Mouse (Mus musculus): Measurements from ENCODE around the gene Tst. TPM values are rescaled to one million over a fixed set of nuclear protein-coding genes. Genes with fewer than 3 reads are reported as not detected.

Tst gene
- 10 to 100 TPM; 16.5 to 21.1 TPM for total RNA-seq (2021)

DNA sequence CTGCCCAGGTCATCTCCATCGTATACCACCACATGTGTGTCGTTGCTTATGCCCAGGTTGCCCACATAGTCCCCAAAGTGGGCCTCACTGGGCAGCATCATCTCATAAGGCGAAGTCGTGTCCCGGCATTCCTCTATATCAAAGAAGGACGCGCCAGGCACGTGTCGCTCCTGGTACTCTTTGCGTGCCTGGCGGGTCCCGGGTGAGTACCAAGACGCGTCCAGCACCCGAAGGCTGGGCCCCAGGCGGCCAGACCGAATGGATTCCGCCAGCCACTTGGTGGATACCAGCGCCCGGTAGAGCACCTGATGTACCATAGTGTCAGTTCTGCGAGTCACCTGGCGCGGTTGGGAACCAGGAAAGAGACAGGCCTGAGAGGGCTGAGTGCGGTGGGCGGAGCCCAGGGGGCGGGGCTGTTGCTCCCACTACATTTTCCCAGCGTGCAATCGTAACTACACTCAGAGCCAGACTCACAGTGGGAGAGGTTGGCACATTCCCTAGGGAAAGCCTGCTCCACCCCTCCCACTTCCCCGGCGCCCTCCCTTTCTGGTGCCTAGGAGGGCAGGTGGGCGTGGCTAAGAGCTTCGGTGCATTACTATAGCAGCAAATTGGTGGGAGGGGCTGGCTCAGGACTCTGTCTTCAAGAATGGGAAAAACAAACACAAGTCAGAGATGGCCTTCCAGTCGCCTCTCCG is at the start of gene Tst:
Gene Tst (minus strand): TSS at position 391 of the 695 bp plus-strand sequence.
- DNase-seq (ENCODE audit: low spot score): peak; percentile 83
- intact Hi-C loops (cut with DNase I): loop anchor here (2.0 kb wide), 1 partner anchor 23 kb away; the partner anchor contains the start of gene Kctd17

DNA sequence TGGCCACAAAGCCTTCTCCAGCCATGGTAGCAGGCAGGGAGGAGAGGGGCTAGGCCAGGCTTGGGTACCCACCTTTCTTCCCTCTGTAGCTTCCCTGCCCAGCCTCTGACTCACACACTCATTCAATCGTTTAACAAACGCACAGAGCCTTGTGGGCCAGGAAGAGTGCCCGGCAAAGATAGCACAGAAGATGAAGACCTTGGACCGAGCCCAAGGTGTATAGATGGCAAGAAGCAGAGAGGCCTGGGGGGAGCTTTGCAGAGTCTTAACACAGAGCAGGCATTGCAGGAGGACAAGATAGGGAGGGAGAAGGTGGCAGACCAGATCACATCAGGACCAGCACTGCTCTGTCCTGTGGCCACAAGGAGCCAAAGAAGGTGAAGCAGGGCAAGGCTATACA is 49.5 kb upstream of the Tst start:
- intact Hi-C loops (cut with DNase I): no loop called here
- DNase-seq (ENCODE audit: low spot score): no peak

DNA sequence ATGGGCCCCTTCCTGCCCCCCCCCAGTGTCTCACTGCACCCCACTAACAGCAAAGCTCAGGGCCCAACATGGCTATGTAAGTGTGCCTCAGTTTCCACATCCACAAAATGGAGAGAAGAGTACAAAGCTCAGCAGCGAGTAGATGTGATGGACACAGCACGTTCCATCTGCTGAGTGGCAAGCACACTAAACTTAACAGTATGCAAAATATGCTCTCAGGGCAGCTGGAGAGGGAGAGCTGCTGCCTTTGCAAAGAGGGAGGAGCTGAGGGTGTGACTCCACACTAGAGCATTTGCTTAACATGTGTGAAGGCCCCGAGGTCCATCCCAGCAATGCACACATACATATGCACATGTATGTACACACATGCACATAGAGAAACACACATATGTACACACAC is 47.2 kb upstream of the Tst start:
- intact Hi-C loops (cut with DNase I): no loop called here
- DNase-seq (ENCODE audit: low spot score): no peak

DNA sequence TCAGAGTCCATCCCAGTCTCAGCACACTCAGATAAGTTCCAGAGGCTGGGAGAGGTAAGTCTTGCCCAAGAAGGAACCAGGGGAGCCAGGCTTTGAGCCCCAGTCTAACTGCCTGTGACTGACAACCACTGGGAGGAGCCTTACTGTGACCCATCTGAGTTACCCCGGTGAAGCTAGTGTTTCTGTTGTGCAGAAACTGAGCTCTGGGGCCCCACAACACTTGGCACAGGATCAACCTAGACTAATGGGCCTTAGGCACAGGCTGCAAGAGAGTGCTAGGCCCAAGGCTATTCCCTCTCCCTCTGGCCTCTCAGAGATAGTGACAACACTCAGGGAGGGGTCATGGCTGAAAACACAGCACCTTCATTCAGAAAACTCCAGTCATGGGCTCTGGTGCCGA is 45.5 kb upstream of the Tst start:
- no peak for DNase-seq (ENCODE audit: low spot score)
- intact Hi-C loops (cut with DNase I): no loop called here

DNA sequence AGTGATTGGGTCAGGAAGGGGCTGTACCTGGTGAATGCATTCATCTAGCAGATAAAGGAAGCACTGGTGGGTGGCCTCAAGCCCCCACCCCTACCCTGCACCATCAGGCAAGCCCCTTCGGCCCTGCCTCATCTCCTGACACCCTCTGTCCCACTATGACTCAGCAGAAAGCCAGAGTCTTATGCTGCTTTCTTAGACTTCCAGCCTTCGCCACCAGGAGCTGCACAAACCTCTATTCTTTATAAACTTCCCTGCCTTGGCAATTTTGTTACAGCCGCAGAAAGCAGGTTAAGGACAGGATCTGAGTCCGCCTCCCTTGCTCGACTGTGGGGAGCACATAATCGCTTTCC is 44.7 kb upstream of the Tst start:
- intact Hi-C loops (cut with DNase I): no loop called here
- no peak for DNase-seq (ENCODE audit: low spot score)

DNA sequence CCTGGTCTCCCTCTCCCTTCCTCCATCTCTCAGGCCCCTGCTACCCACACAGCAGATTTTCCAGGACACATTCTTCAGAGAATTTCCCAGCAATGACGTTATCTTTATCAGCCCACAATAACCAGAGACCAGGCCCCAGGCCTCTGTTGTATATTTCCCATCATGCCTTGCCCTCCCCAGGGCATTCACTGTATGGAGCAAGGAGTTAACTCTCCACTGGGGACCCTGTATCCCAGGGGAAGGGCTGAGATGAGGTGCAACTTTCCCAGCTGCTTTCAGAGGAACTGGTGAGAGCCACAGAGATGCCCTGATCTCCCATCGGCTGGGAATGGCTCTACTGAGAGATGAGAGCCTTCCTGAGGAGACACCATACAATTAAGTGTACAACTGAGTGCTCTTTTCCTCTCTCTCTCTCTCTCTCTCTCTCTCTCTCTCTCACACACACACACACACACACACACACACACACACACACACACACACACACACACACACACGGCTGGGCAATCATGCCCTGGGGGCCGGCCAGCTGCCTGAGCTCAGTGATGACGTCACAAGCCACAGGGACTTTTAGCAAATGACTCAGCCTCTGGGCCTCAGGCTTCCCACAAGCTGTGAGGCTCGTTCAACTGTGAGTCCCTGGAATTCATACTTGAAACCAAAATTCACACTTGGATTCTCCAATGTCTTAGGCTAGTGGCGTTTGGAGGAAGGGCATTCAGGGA is 44.1 kb upstream of the Tst start:
- peak; percentile 55 for DNase-seq (ENCODE audit: low spot score)
- intact Hi-C loops (cut with DNase I): loop anchor here (2.0 kb wide), 2 partner anchors 65 to 133 kb away; no protein-coding TSS in a partner anchor

DNA sequence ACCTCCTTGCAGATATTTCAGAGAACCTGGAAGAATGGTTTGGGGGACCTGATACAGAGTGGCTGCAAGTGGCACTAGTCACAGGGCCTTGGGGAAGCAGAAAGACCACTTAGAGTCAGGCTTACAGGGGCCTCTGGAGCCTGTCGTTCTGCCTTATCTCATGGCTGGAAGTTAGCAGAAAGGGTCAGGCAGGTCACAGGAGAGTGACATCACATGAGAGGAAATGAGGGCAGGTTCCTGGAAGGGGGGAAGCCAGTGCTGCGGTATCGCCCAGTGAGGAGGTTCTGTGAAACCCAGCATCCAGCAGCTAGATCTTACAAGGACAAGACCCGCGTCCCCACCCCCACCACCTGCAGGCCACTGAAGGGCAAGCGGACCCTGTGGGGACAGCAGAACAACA is 43.4 kb upstream of the Tst start:
- intact Hi-C loops (cut with DNase I): loop anchor here (2.0 kb wide), 2 partner anchors 66 to 134 kb away; no protein-coding TSS in a partner anchor

DNA sequence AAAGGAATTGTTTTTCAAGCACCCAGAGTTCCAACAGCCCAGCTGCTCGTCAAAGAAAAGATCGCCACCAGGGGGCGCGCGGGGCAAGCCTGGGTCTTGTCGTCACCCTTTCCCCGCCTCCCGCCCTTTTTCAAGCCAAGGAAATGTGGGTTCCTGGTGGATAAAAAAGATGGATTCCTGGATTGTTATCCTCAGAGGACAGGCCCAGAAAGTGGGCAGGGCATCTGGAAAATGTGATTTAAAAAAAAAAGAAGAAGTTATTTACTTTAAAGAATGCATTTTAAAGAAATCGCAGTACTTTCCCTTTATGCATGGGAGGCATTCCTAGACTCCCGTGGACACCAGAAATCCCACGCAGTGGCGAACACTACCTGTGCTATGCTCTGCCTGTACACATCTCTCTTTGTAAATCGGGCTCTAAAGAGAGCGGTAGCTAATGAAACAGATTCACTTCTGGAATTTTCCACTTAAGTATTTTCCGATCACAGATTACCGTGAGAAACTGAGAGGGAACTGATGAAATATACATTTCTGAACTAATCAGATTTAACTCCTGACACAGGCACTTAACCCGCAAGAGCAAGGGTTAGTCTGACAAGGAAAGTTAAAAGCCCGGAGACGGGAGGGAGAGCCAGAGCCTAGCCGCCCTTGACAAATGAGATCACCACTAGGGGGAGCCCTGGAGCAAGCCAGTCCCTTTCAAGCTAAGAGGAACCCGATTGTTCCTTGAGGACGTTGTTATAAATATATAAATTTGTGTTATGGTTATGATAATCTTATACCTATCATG is 42.2 kb upstream of the Tst start:
- intact Hi-C loops (cut with DNase I): loop anchor here (2.0 kb wide), 2 partner anchors 67 to 135 kb away; no protein-coding TSS in a partner anchor
- DNase-seq (ENCODE audit: low spot score): peak; percentile 82

More for the DNA sequence above, 43.4 kb upstream of the Tst start:
- DNase-seq (ENCODE audit: low spot score): no peak

DNA sequence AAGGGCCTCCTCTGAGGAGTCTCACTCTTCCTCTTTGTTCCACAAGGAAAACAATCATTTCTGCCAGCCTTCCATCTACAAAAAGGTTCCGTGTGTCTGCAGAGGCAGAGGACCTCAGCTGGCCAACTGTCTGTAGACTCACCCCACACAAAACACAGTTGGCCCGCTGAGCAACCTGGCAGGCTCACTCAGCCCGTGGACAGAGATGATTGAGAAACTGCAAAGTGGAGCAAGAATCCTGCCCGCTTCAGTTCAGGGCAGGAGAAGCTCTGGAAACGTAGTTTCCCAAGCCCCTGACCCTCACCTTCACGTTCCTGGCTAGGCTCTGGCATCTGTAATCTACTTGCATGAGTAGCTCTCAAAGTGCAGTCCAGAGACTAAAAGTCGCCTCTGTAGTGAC is 41.4 kb upstream of the Tst start:
- intact Hi-C loops (cut with DNase I): no loop called here
- no peak for DNase-seq (ENCODE audit: low spot score)

DNA sequence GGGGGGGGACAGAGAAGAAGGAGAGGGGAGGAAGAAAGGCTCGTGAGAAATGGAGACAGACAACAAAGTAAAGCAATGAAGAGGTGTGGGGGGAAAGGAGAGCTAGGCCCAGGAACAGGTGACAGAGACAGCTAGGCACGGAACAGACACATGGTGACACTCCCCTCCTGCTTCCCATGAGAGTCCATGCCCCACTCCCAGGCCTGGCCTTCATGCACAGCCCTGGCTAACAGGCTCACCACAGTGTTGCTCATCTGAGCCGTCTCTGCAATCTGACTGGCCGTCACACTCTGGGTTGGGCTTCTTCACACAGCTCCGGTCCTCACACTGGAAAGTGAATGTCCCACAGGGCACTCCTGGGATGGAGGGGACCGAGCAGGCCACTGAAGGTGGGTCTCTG is 38.1 kb upstream of the Tst start:
- intact Hi-C loops (cut with DNase I): no loop called here
- DNase-seq (ENCODE audit: low spot score): no peak

DNA sequence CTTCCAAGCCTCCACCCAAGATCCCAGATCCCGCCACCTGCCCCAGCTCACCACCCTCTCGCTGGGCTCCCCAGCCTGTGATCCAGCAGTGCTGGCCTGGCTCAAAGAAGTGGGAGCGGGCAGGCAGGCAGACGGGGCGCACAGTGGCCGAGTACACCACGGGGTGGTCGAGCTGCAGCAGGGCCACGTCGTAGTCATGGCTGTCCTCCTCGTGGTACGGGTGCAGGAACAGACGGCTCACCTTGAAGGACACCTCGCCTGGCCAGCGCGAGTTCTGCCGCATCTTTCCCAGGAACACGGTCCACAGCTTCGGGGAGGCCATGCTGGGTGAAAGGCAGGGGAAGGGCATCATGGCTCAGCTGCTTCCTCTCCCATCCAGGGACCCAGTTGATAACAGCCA is 36.5 kb upstream of the Tst start:
- intact Hi-C loops (cut with DNase I): no loop called here
- DNase-seq (ENCODE audit: low spot score): no peak

DNA sequence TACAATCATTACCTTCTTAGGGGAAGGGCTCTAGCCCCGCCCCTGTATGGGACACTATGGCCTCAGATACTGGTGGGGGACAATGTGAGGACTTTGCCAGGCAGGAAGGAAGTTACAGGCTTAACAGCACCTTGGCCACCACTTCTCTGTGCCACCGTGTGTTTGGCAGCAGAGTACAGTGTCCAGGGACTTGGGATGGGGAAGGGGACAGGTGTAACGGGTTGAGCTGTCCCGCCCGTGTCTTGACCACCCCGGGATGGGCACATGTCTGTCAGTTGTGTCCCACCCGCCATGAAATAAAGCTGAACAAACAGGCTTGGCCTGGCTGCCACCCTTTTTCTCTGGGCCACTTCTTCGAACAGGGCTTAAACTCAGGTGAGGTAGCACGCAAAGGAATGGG is 33.3 kb upstream of the Tst start:
- DNase-seq (ENCODE audit: low spot score): no peak
- intact Hi-C loops (cut with DNase I): loop anchor here (5.0 kb wide), 1 partner anchor 182 kb away; no protein-coding TSS in a partner anchor

DNA sequence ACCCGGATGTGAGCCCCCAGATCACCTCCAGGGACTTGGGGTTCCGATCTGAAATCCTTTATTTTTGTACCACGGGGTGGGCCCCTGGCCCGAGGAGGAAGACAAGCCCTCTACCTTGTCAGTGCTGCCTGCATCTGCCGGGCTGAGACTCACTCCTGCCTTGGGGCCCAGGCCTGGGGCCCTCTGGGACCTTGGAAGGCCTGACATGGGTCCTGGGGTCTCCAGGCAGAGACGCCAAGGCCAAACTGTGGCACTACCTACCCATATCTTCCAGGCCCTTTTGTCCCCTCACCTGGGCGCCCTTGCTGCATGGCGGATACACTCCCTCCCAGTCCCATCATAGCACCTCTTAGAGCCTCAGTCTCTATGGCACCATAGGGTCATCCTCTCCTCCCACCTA is 32.8 kb upstream of the Tst start:
- DNase-seq (ENCODE audit: low spot score): no peak
- intact Hi-C loops (cut with DNase I): loop anchor here (5.0 kb wide), 1 partner anchor 181 kb away; no protein-coding TSS in a partner anchor

DNA sequence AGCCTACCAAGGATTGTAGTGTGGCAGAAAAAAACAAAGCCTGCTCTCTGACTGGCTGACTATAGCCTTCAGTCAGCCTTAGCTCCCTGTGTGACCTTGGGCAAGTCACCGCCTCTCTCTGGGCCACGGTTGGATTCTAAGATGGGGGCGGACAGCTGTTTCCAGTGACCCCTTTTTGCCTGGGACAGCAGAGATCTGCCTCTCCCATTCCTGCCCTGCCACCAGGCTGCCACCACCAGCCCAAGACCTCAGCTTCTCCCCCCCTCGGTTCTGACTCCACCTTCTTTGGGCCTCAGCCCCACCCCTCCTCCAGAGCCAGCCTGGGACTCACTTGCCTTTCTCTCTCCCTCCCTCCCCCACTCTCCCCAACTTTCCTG is 32.3 kb upstream of the Tst start:
- DNase-seq (ENCODE audit: low spot score): no peak
- intact Hi-C loops (cut with DNase I): loop anchor here (5.0 kb wide), 1 partner anchor 181 kb away; no protein-coding TSS in a partner anchor

DNA sequence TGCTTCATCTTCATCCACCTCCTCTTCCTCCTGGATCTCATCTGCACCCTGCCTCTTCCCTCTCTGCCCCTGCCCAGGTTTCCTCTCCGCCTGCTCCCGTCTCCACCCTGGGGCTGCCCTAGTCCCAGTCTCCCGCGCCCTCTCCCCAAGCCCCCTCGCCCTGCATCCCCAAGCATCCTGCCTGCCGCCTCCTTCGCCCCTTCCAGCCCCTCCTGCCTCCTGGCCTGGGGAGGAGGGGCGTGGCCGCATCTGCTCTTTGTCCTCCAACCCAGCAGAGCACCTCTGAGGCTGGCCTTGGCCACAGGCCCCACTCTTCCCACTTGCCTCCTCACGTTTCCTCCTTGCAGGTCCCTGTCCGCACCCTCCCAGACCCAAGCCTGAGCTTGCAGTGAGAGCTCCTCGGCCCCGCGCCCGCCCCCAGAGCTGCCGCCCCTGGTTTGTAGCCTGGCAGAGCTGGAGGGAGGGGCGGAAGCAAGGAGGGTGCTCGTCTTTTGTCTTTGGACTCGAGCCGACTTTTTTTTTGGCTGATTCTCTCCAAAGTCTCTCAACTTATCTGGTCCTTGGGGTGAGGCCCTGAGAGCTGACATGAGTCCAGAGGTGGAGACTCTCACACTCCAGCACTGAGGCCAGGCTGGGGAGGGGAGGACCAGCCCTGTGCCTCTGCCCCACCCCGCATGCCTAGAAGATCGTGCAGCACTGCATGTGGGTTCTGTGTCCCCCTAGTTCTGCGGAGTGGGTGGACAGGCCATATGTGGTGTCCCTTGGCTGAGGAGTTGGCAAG is 31.7 kb upstream of the Tst start:
- intact Hi-C loops (cut with DNase I): loop anchor here (5.0 kb wide), 1 partner anchor 180 kb away; no protein-coding TSS in a partner anchor
- DNase-seq (ENCODE audit: low spot score): peak; percentile 59

DNA sequence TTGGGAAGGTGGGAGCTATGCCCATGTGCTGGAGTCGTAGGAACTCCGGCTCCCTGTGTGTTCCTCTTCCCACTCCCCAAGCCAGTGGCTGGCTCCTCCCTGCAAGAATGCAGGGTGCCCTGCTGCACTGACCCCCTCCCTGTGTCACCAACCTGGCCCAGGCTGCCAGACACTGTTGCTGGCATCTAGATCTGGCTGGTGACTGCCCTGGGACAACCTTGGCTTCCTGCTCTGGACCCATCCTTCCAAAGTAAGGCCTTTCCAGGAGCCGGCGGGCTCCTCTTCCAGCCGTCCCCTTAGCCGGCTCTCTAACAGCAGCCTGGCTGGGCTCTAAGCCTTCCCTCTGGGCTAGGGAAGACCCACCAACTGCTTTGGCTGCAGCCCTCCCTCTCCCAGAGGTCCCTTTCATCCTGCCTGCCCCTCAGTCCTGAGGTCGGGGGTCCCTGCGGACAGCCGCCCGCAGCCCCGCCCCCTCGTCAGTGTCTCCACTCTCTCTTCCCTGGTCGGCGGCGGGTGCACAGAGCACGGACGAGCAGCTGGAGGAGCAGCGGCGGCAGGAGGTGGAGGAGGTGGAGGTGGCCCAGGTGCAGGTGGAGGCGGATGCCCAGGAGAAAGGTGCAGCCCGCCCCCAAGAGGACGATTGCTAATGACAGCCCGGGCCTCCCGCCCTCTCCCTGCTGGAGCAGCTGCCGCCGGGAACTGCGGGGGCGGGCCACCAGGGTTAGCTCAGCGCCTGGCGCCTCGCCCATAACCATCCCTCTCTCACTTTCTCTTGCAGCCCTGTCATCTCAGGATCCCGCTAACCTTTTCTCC is 30.9 kb upstream of the Tst start:
- intact Hi-C loops (cut with DNase I): loop anchor here (5.0 kb wide), 1 partner anchor 179 kb away; no protein-coding TSS in a partner anchor
- DNase-seq (ENCODE audit: low spot score): peak; percentile 79

DNA sequence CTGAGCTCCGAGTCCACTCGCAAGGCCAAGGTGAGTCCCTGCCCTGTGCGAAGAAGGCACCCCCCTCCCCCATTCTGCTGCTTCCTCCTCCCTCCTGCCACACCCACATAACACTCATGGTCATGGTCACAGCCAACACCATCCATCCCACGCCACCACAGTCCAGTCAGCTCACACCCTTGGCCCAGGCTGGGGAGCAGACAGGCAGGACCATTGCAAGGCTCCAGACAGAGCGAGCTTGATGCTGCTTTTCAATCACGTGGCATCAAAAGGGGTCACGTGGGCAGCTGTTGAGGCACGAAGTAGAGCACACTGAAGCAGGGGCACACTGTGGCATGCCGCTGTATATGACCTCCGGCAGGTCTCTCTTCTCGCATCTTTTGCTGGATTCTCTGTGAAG is 30.0 kb upstream of the Tst start:
- intact Hi-C loops (cut with DNase I): loop anchor here (5.0 kb wide), 1 partner anchor 178 kb away; no protein-coding TSS in a partner anchor
- DNase-seq (ENCODE audit: low spot score): no peak

DNA sequence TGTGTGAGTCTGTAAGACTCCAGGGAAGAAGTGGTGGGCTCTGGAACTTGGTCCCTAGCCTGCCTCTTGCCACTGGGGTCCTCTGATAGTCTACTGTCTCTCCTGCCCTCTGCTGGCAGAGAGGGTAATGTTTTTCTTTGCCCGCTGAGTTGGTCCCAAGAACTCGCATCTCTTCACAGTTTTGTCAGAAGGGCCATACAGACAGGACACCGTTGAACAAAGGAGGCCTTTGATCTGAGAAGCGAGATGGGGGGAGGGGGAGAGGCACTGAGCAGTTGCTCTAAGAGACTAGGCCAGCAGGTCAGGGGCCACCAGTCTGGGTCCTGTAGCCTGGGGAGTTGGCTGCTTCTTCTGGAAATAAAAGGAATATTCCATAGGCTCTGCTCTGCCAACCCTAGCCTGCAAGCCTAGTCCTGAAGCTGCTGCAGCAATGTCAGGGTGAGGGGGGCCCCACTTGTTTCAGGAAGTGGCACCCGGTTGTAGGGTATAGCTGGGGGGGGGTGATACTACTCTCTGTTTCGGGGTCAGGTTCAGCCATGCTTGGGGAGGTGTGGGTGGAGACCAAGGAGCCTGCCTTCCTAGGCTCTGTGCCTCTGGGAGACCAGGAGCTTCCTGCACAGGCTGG is 29.3 kb upstream of the Tst start:
- DNase-seq (ENCODE audit: low spot score): no peak
- intact Hi-C loops (cut with DNase I): loop anchor here (5.0 kb wide), 1 partner anchor 178 kb away; no protein-coding TSS in a partner anchor
